Mouse (Mus musculus): ENCODE results near the gene Usp6nl. TPM values are rescaled to one million over a fixed set of nuclear protein-coding genes. Genes with fewer than 3 reads are reported as not detected.

Usp6nl gene
- polyA plus RNA-seq, 1 experiment, result 6.3 TPM

DNA sequence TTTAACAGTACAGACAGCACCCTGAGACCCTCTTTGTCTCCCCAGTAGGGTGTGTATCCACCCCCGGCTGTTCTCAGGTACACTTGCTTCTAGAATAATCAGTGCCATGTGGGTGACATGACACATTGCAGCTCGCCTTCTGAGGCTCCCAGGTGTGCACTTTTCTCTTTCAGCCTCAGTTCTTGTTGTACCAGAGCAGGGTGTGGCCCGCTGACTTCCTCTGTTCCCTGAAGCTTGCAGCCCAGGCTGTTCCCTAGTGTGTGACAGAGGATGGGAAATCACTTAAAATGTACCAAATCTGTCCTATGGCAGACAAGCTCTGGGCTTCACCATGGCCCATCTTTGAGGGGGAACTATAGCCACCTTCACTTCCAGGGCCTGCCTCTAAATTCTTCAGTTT lies 161.7 kb downstream of the Usp6nl start:
- 63% methylated on average over 3 of the region's 3 CpGs for WGBS
- TF ChIP-seq CTCF (IDR thresholded peaks at IDR 0.05; ENCODE audit: extremely low read depth, insufficient read length, insufficient replicate concordance, low read depth, low read length) (no peak), POLR2A (IDR thresholded peaks at IDR 0.05; ENCODE audit: low read depth, low read length) (no peak)
- no peak overlapping the region for H3K4me3 ChIP-seq (ENCODE audit: low read depth, low read length)
- H3K27me3 ChIP-seq (ENCODE audit: control insufficient read depth, insufficient read depth, low read length), result no peaks in the 10 kb centered on the region
- H3K4me1 ChIP-seq (ENCODE audit: control insufficient read depth, insufficient read depth, insufficient read length, low read length), result peaks cover under 1% of the 10 kb centered on the region; the same call in 1 of the 2 replicates
- H3K27ac ChIP-seq (ENCODE audit: insufficient read depth, low read depth, low read length), result no peak overlapping the region
- no peaks in the 10 kb centered on the region for H3K36me3 ChIP-seq (ENCODE audit: control insufficient read depth, insufficient read depth, low read length)

DNA sequence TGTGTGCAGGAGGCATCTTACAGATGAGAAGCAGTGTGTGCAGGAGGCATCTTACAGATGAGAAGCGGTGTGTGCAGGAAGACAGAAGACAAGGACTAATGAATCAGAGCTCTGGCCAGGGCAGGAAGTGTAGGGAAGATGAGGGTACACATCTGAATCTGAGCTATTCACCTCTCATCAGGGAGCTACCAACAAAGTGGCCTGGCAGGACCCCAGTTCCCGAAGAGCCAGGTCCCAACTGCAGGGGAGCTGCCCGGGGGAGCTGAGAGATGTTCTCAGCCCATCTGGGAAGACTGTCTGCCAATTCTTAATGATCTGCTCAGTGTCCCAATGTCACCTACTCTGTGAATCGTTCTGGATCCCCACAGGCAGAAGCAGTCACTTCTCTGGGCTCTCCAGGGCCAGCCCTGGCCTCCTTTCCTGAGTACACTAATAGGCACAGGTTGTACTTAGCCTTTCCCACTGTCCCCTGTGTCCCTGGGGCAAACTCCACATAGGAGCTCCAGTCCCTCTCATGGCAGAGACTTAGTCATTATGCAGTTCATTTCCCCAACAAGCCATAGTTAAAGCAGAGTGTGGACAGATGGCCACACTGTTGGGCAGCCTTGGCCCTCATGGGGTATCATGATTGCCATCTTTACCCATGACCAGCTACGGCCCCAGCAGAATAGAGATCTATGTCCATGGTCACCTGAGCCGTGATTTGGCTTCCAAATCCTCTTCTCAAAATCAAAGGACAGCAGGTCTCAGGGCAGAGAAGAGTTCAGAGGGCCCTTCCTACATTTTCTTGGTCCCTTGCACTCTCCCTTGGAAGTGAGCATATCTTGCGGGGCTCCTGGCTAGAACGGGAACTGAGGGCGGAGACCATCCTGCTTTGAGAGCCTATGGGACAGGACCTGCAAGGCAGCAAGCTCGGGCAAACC lies 165.4 kb downstream of the Usp6nl start:
- WGBS, result 76% methylated on average over 10 of the region's 10 CpGs
- Histone ChIP-seq H3K27ac (ENCODE audit: insufficient read depth, low read depth, low read length) (no peak overlapping the region), H3K27me3 (ENCODE audit: control insufficient read depth, insufficient read depth, low read length) (no peaks in the 10 kb centered on the region), H3K36me3 (ENCODE audit: control insufficient read depth, insufficient read depth, low read length) (no peaks in the 10 kb centered on the region), H3K4me3 (ENCODE audit: low read depth, low read length) (no peak overlapping the region), H3K4me1 (ENCODE audit: control insufficient read depth, insufficient read depth, insufficient read length, low read length) (no peaks in the 10 kb centered on the region)
- TF ChIP-seq POLR2A (IDR thresholded peaks at IDR 0.05; ENCODE audit: low read depth, low read length), result no peak
- no peak for TF ChIP-seq CTCF (IDR thresholded peaks at IDR 0.05; ENCODE audit: extremely low read depth, insufficient read length, insufficient replicate concordance, low read depth, low read length)

DNA sequence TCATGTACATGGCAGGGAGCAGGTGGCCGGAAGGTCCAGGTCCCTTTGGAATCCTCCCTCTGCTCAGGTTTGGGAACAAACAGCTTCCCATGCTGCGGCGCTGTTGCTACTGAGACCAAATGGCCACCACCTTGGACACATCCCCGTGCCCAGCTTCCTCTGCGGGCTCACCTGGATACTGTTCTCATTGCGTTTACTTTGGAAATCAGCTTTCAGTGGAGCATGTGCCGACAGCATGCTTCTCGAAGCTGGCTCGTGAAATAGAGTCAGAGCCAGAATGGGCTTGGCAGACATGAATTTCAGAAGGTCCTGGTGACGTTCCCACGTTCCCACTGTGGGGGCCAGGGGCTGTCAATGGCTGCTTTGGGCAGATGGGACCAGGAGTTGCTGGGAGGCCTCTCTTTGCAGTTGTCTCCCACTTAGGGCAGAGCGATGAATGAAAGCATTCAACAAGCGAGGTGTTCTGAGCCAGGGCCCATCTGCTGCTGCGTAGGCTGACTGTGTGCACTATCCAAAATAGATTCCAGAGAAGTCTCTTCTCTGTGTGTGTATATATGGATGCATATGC lies 166.1 kb downstream of the Usp6nl start:
- TF ChIP-seq CTCF (IDR thresholded peaks at IDR 0.05; ENCODE audit: extremely low read depth, insufficient read length, insufficient replicate concordance, low read depth, low read length) (no peak), POLR2A (IDR thresholded peaks at IDR 0.05; ENCODE audit: low read depth, low read length) (no peak)
- no peak overlapping the region for H3K4me3 ChIP-seq (ENCODE audit: low read depth, low read length)
- no peak overlapping the region for H3K27ac ChIP-seq (ENCODE audit: insufficient read depth, low read depth, low read length)
- H3K36me3 ChIP-seq (ENCODE audit: control insufficient read depth, insufficient read depth, low read length), result no peaks in the 10 kb centered on the region
- H3K27me3 ChIP-seq (ENCODE audit: control insufficient read depth, insufficient read depth, low read length), result no peaks in the 10 kb centered on the region
- no peaks in the 10 kb centered on the region for H3K4me1 ChIP-seq (ENCODE audit: control insufficient read depth, insufficient read depth, insufficient read length, low read length)
- WGBS, result 81% methylated on average over 14 of the region's 14 CpGs

DNA sequence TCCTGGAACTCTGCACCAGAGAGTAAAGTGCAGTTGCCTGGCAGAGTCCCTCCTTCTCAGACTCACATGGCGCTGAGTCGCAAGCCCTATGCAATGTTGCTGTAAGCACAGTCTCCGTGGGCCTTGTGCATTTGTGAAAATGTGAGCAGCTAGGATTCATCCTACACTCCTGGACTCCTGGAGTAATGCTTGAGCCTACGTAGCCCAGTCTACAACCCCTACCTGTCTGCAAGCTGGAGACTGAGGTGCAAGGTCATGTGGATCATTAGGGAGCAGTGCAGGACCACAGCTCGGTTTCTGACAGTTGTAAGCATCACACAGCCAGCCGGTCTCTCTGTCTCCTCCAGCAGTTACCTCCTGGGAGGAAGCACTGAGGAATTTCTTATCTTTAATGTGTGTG lies 167.6 kb downstream of the Usp6nl start:
- no peaks in the 10 kb centered on the region for H3K27me3 ChIP-seq (ENCODE audit: control insufficient read depth, insufficient read depth, low read length)
- no peak overlapping the region for H3K27ac ChIP-seq (ENCODE audit: insufficient read depth, low read depth, low read length)
- no peak for TF ChIP-seq POLR2A (IDR thresholded peaks at IDR 0.05; ENCODE audit: low read depth, low read length)
- no peak for TF ChIP-seq CTCF (IDR thresholded peaks at IDR 0.05; ENCODE audit: extremely low read depth, insufficient read length, insufficient replicate concordance, low read depth, low read length)
- WGBS, result 88% methylated on average over 6 of the region's 6 CpGs
- H3K4me3 ChIP-seq (ENCODE audit: low read depth, low read length), result no peak overlapping the region
- no peaks in the 10 kb centered on the region for H3K4me1 ChIP-seq (ENCODE audit: control insufficient read depth, insufficient read depth, insufficient read length, low read length)
- H3K36me3 ChIP-seq (ENCODE audit: control insufficient read depth, insufficient read depth, low read length), result no peaks in the 10 kb centered on the region

DNA sequence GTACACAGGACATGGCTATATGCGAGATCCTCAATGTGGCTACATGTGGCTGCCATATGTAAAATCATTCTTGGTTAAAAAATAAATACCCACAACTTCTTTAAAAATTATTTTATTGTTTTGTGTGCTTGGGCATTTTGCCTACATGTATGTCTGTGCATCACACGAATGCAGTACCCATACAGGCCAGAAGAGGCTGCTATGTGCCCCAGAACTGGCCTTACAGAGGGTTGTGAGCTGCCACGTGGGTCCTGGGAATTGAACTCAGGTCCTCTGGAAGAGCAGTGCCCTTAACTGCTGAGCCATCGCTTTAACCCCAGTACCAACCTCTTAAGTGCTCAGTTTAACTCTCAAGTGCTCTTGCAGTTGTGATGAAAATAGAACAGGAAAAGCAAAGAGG lies 168.4 kb downstream of the Usp6nl start:
- Histone ChIP-seq H3K27me3 (ENCODE audit: control insufficient read depth, insufficient read depth, low read length) (no peaks in the 10 kb centered on the region), H3K27ac (ENCODE audit: insufficient read depth, low read depth, low read length) (no peak overlapping the region), H3K4me3 (ENCODE audit: low read depth, low read length) (no peak overlapping the region), H3K4me1 (ENCODE audit: control insufficient read depth, insufficient read depth, insufficient read length, low read length) (no peaks in the 10 kb centered on the region), H3K36me3 (ENCODE audit: control insufficient read depth, insufficient read depth, low read length) (no peaks in the 10 kb centered on the region)
- TF ChIP-seq CTCF (IDR thresholded peaks at IDR 0.05; ENCODE audit: extremely low read depth, insufficient read length, insufficient replicate concordance, low read depth, low read length), result no peak
- TF ChIP-seq POLR2A (IDR thresholded peaks at IDR 0.05; ENCODE audit: low read depth, low read length), result no peak
- WGBS, result 82% methylated on average over 4 of the region's 4 CpGs

DNA sequence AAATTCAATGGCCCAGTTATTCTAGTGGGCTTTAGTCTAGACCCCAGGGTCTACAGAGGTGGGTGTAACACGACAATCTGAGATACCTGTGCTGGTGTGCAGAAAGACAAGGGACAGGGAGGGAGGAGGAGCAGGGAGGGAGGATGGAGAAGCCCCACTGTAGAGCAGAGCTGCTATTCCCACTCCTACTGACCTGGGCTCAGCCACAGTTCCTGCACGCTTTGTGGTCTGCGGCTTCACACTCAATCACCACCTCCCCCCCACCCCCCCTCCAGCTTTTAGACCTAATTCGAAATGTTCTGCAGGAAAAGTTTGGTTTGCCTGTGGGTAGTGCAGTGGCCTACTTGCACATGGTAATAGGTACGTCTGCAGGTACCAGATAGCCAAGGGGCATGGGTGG lies 171.4 kb downstream of the Usp6nl start:
- TF ChIP-seq CTCF (IDR thresholded peaks at IDR 0.05; ENCODE audit: extremely low read depth, insufficient read length, insufficient replicate concordance, low read depth, low read length), result no peak
- TF ChIP-seq POLR2A (IDR thresholded peaks at IDR 0.05; ENCODE audit: low read depth, low read length), result no peak
- H3K27ac ChIP-seq (ENCODE audit: insufficient read depth, low read depth, low read length), result no peak overlapping the region
- no peaks in the 10 kb centered on the region for H3K36me3 ChIP-seq (ENCODE audit: control insufficient read depth, insufficient read depth, low read length)
- H3K4me1 ChIP-seq (ENCODE audit: control insufficient read depth, insufficient read depth, insufficient read length, low read length), result no peaks in the 10 kb centered on the region
- no peaks in the 10 kb centered on the region for H3K27me3 ChIP-seq (ENCODE audit: control insufficient read depth, insufficient read depth, low read length)
- H3K4me3 ChIP-seq (ENCODE audit: low read depth, low read length), result no peak overlapping the region
- 70% methylated on average over 5 of the region's 5 CpGs for WGBS

Other genes with a start within 250 kb of the Usp6nl start
- gene Proser2, start 192.5 kb upstream of the Usp6nl start, polyA plus RNA-seq (2012; rRNA removed), result 9.3 and 11.8 TPM in 2 replicates
- gene Echdc3, start 109.6 kb upstream of the Usp6nl start, polyA plus RNA-seq (2012; rRNA removed), result 1.0 and 1.3 TPM in 2 replicates